Mouse (Mus musculus) heart, adult 2 months (tissue): Measurements from ENCODE around the gene Sigirr. TPM values are rescaled to one million over a fixed set of nuclear protein-coding genes. Genes with fewer than 3 reads are reported as not detected.

Experiments used
- DNase-seq, 2 experiments: peaks; one replicate each; pipeline ENCODE4 v3.0.0; 2021
- H3K27ac ChIP-seq: fragments of 200-600 bp; 2 replicates; pipeline ENCODE4 v1.8.1; 2022
- H3K27me3 ChIP-seq: fragments of 200-500 bp; 2 replicates; pipeline ENCODE4 v1.6.1; 2012; ENCODE audit warnings: mild to moderate bottlenecking, low read length, inconsistent platforms, mixed read lengths; ENCODE audit not compliant: control insufficient read depth, insufficient read depth
- H3K36me3 ChIP-seq: fragments of 200-500 bp; 2 replicates; pipeline ENCODE4 v1.6.1; 2012; ENCODE audit warnings: low read length, inconsistent platforms; ENCODE audit not compliant: control insufficient read depth, insufficient read depth
- H3K4me1 ChIP-seq: fragments of 200-500 bp; 2 replicates; pipeline ENCODE4 v1.6.1; 2011; ENCODE audit warnings: low read length; ENCODE audit not compliant: control insufficient read depth, insufficient read depth
- H3K4me3 ChIP-seq: fragments of 200-600 bp; 2 replicates; pipeline ENCODE4 v1.8.1; 2022
- H3K79me2 ChIP-seq: fragments of 200-500 bp; replicated peaks from 2 replicates; pipeline ENCODE4 v1.6.1; 2012; ENCODE audit warnings: mild to moderate bottlenecking, inconsistent platforms, low read length, moderate library complexity, mixed read lengths; ENCODE audit not compliant: control insufficient read depth, insufficient read depth
- H3K9ac ChIP-seq: fragments of 200-500 bp; 2 replicates; pipeline ENCODE4 v1.6.1; 2012; ENCODE audit warnings: low read depth, mild to moderate bottlenecking, control low read depth, inconsistent platforms, low read length, mixed read lengths
- CTCF ChIP-seq: fragments of 200-600 bp; IDR thresholded peaks from 2 replicates; pipeline ENCODE4 v1.8.1; 2022; ENCODE audit warnings: antibody characterized with exemption, mild to moderate bottlenecking, moderate library complexity
- EP300 ChIP-seq: fragments of 200-500 bp; IDR thresholded peaks from 2 replicates; pipeline ENCODE4 v1.6.1; 2011; ENCODE audit warnings: low read depth, low read length, control low read depth; ENCODE audit not compliant: insufficient read depth
- POLR2A ChIP-seq: fragments of 200-500 bp; IDR thresholded peaks from 2 replicates; pipeline ENCODE4 v1.6.1; 2011; ENCODE audit warnings: mild to moderate bottlenecking, low read depth, low read length, control low read depth; ENCODE audit not compliant: insufficient read depth
- WGBS: fragments of 180-500 bp; shearing (Covaris S2); methylation state at CpG from one replicate; pipeline ENCODE4 v1.1.7; 2018; 5-methylcytosine and 5-hydroxymethylcytosine counted together
- intact Hi-C: fragments of 180-260 bp; cut with DNase I; formaldehyde crosslinking; loops from one replicate; pipeline ENCODE4 v1.15.1; 2025
- polyA plus RNA-seq: library from polyadenylated mRNA; depleted of rRNA; stranded (reverse); fragments of >200 nt; gene quantifications from 2 replicates; pipeline ENCODE4 v1.2.3, GENCODE M21; 2012
- total RNA-seq, 2 experiments: library from RNA; stranded (reverse); gene quantifications; 2 replicates each; pipeline ENCODE4 v1.2.3; 2021

Gene Sigirr
- total and polyA plus RNA-seq, 3 experiments = 4.5 to 9.4 (median 7.0) TPM

DNA sequence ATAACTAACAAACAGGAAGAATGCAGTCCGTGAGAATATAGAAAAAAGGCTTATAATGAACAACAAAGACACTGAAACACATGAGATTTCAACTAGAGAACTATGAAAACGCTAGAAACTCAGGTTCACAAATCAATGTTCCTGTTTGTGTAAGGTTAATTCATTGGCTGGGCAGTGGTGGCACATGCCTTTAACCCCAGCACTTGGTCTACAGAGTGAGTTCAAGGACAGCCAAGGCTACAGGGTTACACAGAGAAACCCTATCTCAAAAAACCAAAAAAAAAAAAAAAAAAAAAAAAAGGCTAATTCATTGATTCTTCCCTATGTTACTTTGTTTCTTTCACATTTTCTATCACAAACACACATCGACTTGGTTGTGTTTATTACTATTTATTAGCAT is 20.2 kb upstream of the Sigirr start:
- no peak overlapping the region for H3K27ac ChIP-seq
- H3K79me2 ChIP-seq = no peaks in the 10 kb centered on the region
- no peaks in the 10 kb centered on the region for H3K27me3 ChIP-seq
- H3K36me3 ChIP-seq = no peaks in the 10 kb centered on the region
- WGBS = 84% methylated on average over 3 of the region's 3 CpGs
- no peak overlapping the region for H3K4me3 ChIP-seq
- peaks cover 3% of the 10 kb centered on the region; the same call in 1 of the 2 replicates for H3K4me1 ChIP-seq
- TF ChIP-seq EP300 (no peak), POLR2A (no peak), CTCF (no peak)
- DNase-seq = no peak
- intact Hi-C loops = no loop called here
- H3K9ac ChIP-seq = no peak overlapping the region

DNA sequence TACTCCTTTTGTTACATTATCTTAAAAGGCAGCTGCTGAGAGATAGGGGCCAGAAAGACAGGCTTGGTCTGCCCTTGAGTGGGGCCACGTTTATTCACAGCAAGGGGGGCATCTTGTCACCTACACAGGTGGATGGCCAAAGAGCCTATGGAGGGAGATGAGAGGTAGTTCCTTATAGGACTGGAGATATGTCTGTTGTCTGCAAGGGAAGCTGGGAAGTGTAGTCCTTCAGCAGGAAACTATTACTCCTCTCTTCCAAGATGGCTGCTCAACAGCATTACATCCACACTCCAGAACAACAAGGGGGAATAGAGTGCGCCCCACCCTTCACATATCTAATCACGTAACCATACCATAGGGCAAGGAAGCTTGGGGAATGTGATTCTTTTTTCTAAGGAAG is 19.1 kb upstream of the Sigirr start:
- no peaks in the 10 kb centered on the region for H3K27me3 ChIP-seq
- H3K36me3 ChIP-seq = no peaks in the 10 kb centered on the region
- H3K79me2 ChIP-seq = no peaks in the 10 kb centered on the region
- TF ChIP-seq EP300 = no peak
- no peak for TF ChIP-seq POLR2A
- no peak for TF ChIP-seq CTCF
- peaks cover 3% of the 10 kb centered on the region; the same call in 1 of the 2 replicates for H3K4me1 ChIP-seq
- intact Hi-C loops = no loop called here
- no peak overlapping the region for H3K27ac ChIP-seq
- no peak for DNase-seq
- no peak overlapping the region for H3K4me3 ChIP-seq
- 65% methylated on average over 3 of the region's 3 CpGs for WGBS
- H3K9ac ChIP-seq = no peak overlapping the region

DNA sequence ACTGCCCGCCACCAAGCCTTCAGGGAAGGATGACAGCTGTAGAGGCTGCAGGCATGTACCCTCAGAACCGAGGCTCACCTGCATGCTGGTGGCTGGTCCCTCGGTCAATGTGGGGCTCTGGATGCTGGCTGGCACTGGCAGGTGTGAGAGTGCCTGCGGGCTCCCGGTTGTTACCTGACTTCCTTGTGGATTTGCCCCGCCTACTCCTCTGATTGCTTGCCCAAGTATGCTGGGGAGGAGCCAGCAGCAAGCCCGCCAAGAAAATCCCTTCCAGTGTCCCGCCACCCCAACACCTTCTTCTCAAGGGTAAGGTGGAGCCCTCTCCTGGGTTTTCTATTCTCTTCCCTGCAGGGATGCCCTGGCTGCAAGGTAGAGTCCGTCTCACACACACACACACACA is 17.3 kb upstream of the Sigirr start, which contains the start of gene Ano9:
Ano9 (minus strand) TSS at position 171 of the 400 bp plus-strand sequence.
- intact Hi-C loops = no loop called here
- Histone ChIP-seq H3K4me3 (no peak within 1 kb of the TSS), H3K4me1 (peaks cover 3% of the 10 kb centered on the region; the same call in 1 of the 2 replicates), H3K9ac (no peak within 1 kb of the TSS), H3K79me2 (no peaks in the 10 kb centered on the region), H3K27me3 (no peaks in the 10 kb centered on the region), H3K36me3 (no peaks in the 10 kb centered on the region), H3K27ac (no peak within 1 kb of the TSS)
- 29% methylated on average over 9 of the region's 9 CpGs for WGBS
- TF ChIP-seq EP300 (no peak), POLR2A (no peak), CTCF (no peak)
- DNase-seq = no peak

DNA sequence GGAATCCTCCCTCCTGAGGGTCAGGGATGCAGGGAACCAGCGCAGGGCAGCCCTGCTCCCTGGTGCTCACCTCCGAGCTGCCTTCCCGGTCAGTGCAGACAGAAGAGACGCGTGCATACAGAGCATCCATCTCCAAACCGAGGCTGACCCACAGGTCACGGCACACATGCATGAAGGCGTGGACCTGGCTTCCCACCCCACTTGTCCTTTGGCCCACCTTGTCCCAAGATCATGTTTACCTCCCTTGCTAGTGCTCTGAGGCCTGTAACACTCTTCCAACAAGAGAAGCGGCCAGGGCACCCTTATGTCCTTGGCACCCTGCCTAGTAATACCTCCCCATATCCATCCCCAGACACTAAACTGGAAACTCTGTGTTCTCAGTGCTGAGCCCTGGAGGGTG is 15.5 kb upstream of the Sigirr start:
- H3K79me2 ChIP-seq = no peaks in the 10 kb centered on the region
- no peak for DNase-seq

DNA sequence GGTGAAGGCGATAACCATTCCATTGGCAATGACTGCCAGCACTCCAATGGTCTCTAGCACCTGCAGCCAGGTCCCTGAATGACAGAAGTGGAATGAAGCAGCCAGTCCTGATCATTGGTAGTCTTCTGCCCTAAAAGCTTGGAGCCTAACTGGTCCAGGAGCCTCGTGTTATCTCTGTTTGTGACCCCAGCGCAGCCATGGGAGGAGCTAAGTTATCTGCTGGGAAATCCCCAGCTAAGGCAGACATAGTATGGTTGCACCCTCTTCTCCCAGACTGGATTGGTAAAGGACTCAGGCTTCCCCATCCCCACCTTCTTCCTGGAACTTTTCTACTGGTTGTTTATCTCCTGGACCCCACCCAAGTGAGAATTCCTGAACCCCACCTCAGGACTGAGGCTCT is 2.8 kb upstream of the Sigirr start:
- TF ChIP-seq EP300 (no peak), POLR2A (no peak), CTCF (no peak)
- H3K27ac ChIP-seq = no peak overlapping the region
- H3K36me3 ChIP-seq = no peaks in the 10 kb centered on the region
- H3K9ac ChIP-seq = no peak overlapping the region
- 47% methylated on average over 3 of the region's 3 CpGs for WGBS
- no peaks in the 10 kb centered on the region for H3K27me3 ChIP-seq
- H3K4me1 ChIP-seq = no peaks in the 10 kb centered on the region
- no peak overlapping the region for H3K4me3 ChIP-seq
- intact Hi-C loops = no loop called here
- H3K79me2 ChIP-seq = no peaks in the 10 kb centered on the region
- DNase-seq = no peak

More for the DNA sequence above, 15.5 kb upstream of the Sigirr start:
- TF ChIP-seq EP300 (no peak), POLR2A (no peak), CTCF (no peak)
- H3K27me3 ChIP-seq = no peaks in the 10 kb centered on the region
- intact Hi-C loops = no loop called here
- H3K4me1 ChIP-seq = no peaks in the 10 kb centered on the region
- no peaks in the 10 kb centered on the region for H3K36me3 ChIP-seq
- H3K9ac ChIP-seq = no peak overlapping the region
- H3K4me3 ChIP-seq = no peak overlapping the region
- no peak overlapping the region for H3K27ac ChIP-seq
- 80% methylated on average over 9 of the region's 9 CpGs for WGBS

DNA sequence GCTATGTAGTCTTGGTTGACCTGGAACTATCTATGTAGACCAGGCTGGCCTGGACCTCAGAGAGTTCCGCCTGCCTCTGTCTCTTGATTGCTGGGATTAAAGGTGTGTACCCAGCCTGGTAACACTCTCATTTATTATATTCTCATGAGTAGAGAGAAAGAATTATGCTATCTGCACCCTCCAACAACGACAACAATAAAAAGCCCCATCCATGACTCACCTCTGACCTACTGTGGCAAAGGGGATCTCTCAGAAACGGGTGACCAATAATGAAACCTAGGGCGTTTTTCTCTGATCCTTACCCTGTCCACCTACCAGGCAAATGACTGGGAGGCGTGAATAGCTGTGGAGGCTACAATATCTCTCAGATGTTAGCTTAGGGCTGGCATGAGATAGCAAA is 3.2 kb downstream of the Sigirr start:
- no peak for DNase-seq
- H3K27ac ChIP-seq = peak overlapping the region; percentile 55
- 82% methylated on average over 5 of the region's 5 CpGs for WGBS
- intact Hi-C loops = no loop called here
- no peak overlapping the region for H3K9ac ChIP-seq
- TF ChIP-seq POLR2A (no peak), CTCF (no peak), EP300 (no peak)
- no peaks in the 10 kb centered on the region for H3K36me3 ChIP-seq
- peaks cover 10% of the 10 kb centered on the region for H3K4me1 ChIP-seq
- H3K4me3 ChIP-seq = no peak overlapping the region
- no peaks in the 10 kb centered on the region for H3K27me3 ChIP-seq
- no peaks in the 10 kb centered on the region for H3K79me2 ChIP-seq

DNA sequence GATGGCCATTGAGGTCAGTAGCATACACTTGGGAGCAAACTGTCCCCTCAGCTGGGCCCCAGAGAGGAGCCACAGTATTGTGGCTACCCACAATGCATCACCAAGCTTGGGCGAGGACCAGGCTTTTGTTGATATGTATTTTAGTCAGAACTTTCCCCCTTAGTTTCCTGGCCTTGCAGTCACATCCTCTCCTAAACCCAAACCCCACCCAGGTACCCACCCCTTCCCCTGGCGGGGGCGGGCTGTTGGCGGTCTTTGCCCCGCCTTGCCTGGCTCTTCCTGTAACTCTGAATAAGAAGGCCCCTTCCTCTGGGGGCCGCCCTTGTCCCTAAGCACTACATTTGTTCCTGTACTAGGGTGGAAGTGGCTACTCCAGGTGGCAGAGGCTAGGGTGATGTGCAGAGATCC is 3.7 kb downstream of the Sigirr start:
- Histone ChIP-seq H3K27ac (peak overlapping the region; percentile 69), H3K36me3 (no peaks in the 10 kb centered on the region), H3K4me3 (peak overlapping the region; percentile 42), H3K79me2 (no peaks in the 10 kb centered on the region), H3K27me3 (no peaks in the 10 kb centered on the region), H3K4me1 (peaks cover 10% of the 10 kb centered on the region), H3K9ac (peak overlapping the region; percentile 70)
- peak; percentile 81 to 89 for DNase-seq
- TF ChIP-seq POLR2A (peak; percentile 79), CTCF (peak; percentile 54), EP300 (peak; percentile 45; the same call in 1 of the 2 replicates)
- intact Hi-C loops = loop anchor here (1.0 kb wide), 1 partner anchor 26 kb away; the partner anchor contains the start of gene Ptdss2
- WGBS = 33% methylated on average over 6 of the region's 6 CpGs
